13 mouse cellular contexts compared by ENCODE assay signal in genomic region chr15:84189881-84190280, GRCm38 (mm10). TPM values are rescaled to one million over a fixed set of nuclear protein-coding genes. Genes with fewer than 3 reads are reported as not detected.
DNase-seq lines count a peak whose midpoint lies in the region; ATAC-seq and TF ChIP-seq lines count a peak whose summit lies in the region.
"Had no signal": no experiment of that assay in that cellular context is flagged by ENCODE, and none has a peak within 500 bp of the region (broad histone marks: within the 10 kb centered on the region; RNA-seq: fewer than 3 reads in every experiment).

No protein-coding gene starts in this region.

- no peak overlapping the region for H3K27ac ChIP-seq in heart, postnatal 0 days (ENCODE audit: low read depth)
- no peak overlapping the region for H3K27ac ChIP-seq in midbrain, postnatal 0 days (ENCODE audit: low read depth, low read length)
- H3K27ac ChIP-seq in midbrain, embryonic 15.5 days = no peak overlapping the region
- H3K27ac ChIP-seq: liver, embryonic 15.5 days had no signal

- no peaks in the 10 kb centered on the region for H3K9me3 ChIP-seq in heart, postnatal 0 days (replicated peaks; ENCODE audit: control insufficient read depth, low read length)
- H3K9me3 ChIP-seq in midbrain, postnatal 0 days (ENCODE audit: low read length) = no peaks in the 10 kb centered on the region
- H3K9me3 ChIP-seq in midbrain, embryonic 15.5 days = no peaks in the 10 kb centered on the region
- H3K9me3 ChIP-seq: liver, embryonic 15.5 days had no signal

- no peak for ATAC-seq in heart, postnatal 0 days (ENCODE audit: insufficient read depth, low read depth)
- ATAC-seq in midbrain, postnatal 0 days (ENCODE audit: low FRiP score) = no peak
- no peak for ATAC-seq in midbrain, embryonic 15.5 days (replicated peaks)

- no peak overlapping the region for H3K4me2 ChIP-seq in heart, postnatal 0 days (ENCODE audit: low read depth, low read length)
- H3K4me2 ChIP-seq in midbrain, postnatal 0 days (ENCODE audit: low read depth, low read length, poor library complexity, severe bottlenecking) = no peak overlapping the region
- no peak overlapping the region for H3K4me2 ChIP-seq in midbrain, embryonic 15.5 days
- H3K4me2 ChIP-seq: liver, embryonic 15.5 days had no signal

- 39% methylated on average over 3 of the region's 3 CpGs for WGBS in heart, postnatal 0 days
- 42% methylated on average over 3 of the region's 3 CpGs for WGBS in midbrain, postnatal 0 days
- WGBS in midbrain, embryonic 15.5 days = 51% methylated on average over 3 of the region's 3 CpGs

- peaks cover 7% of the 10 kb centered on the region for H3K4me1 ChIP-seq in heart, postnatal 0 days (ENCODE audit: control insufficient read depth, insufficient read depth)
- peaks cover 10% of the 10 kb centered on the region; the same call in 1 of the 2 replicates for H3K4me1 ChIP-seq in midbrain, postnatal 0 days (ENCODE audit: insufficient read depth, low read length)
- H3K4me1 ChIP-seq in midbrain, embryonic 15.5 days = peaks cover 17% of the 10 kb centered on the region

- peak; percentile 48 for DNase-seq in heart, postnatal 0 days (ENCODE audit: low spot score)
- no peak for DNase-seq in heart, adult 11 months
- peak; percentile 61 for DNase-seq in midbrain, postnatal 0 days (ENCODE audit: low spot score)
- DNase-seq in brain, embryonic 14.5 days (ENCODE audit: low read depth) = peak; percentile 72
- DNase-seq in splenic B cell, adult 2 months (ENCODE audit: low read depth, low spot score) = peak; percentile 36
- no peak for DNase-seq in testis, postnatal 10 days (ENCODE audit: low spot score)
- no peak for DNase-seq in spleen, postnatal 10 days (ENCODE audit: low spot score in 2 of 2)
- DNase-seq: adrenal gland, postnatal 25 days; cerebellum, adult 8-10 months; heart, postnatal 4 days; kidney, postnatal 10 days had no signal

- no peak overlapping the region for H3K9ac ChIP-seq in heart, postnatal 0 days (replicated peaks; ENCODE audit: low read depth, low read length)
- no peak overlapping the region for H3K9ac ChIP-seq in midbrain, postnatal 0 days (replicated peaks; ENCODE audit: low read length, poor library complexity, severe bottlenecking)
- no peak overlapping the region for H3K9ac ChIP-seq in midbrain, embryonic 15.5 days
- H3K9ac ChIP-seq: liver, embryonic 15.5 days had no signal

- TF ChIP-seq POLR2A in brain, embryonic 14.5 days (IDR thresholded peaks at IDR 0.05; ENCODE audit: borderline replicate concordance, extremely low read depth, insufficient read depth, insufficient read length, poor library complexity, severe bottlenecking) = no peak

- no peaks in the 10 kb centered on the region for H3K27me3 ChIP-seq in heart, postnatal 0 days (ENCODE audit: control insufficient read depth, insufficient read depth, low read length)
- H3K27me3 ChIP-seq in midbrain, postnatal 0 days (ENCODE audit: insufficient read depth, low read length) = no peaks in the 10 kb centered on the region
- H3K27me3 ChIP-seq in midbrain, embryonic 15.5 days (replicated peaks) = no peaks in the 10 kb centered on the region
- H3K27me3 ChIP-seq in splenic B cell, adult 2 months (ENCODE audit: control insufficient read depth, insufficient read depth, low read length, poor library complexity, severe bottlenecking) = no peaks in the 10 kb centered on the region
- H3K27me3 ChIP-seq: liver, embryonic 15.5 days had no signal

- TF ChIP-seq EP300 in heart, postnatal 0 days (IDR thresholded peaks at IDR 0.05; ENCODE audit: low read depth) = no peak

- no peak for TF ChIP-seq CTCF in heart, postnatal 0 days (IDR thresholded peaks at IDR 0.05; ENCODE audit: low read depth)
- TF ChIP-seq CTCF in midbrain, postnatal 0 days (IDR thresholded peaks at IDR 0.05) = no peak
- no peak for TF ChIP-seq CTCF in brain, embryonic 14.5 days (IDR thresholded peaks at IDR 0.05; ENCODE audit: borderline replicate concordance, extremely low read depth, insufficient read depth, insufficient read length)

- no peaks in the 10 kb centered on the region for H3K36me3 ChIP-seq in heart, postnatal 0 days (replicated peaks; ENCODE audit: control insufficient read depth, insufficient read depth, low read length)
- 0 out of 2 replicates have a peak, but pooled peaks cover 3% of the 10 kb centered on the region for H3K36me3 ChIP-seq in midbrain, postnatal 0 days (ENCODE audit: insufficient read depth, low read length)
- no peaks in the 10 kb centered on the region for H3K36me3 ChIP-seq in midbrain, embryonic 15.5 days (replicated peaks)
- no peaks in the 10 kb centered on the region for H3K36me3 ChIP-seq in splenic B cell, adult 2 months (ENCODE audit: control insufficient read depth, insufficient read depth, low read length, poor library complexity, severe bottlenecking)
- H3K36me3 ChIP-seq: liver, embryonic 15.5 days had no signal

- no peak overlapping the region for H3K4me3 ChIP-seq in heart, postnatal 0 days (ENCODE audit: low read depth, low read length)
- H3K4me3 ChIP-seq in midbrain, postnatal 0 days (ENCODE audit: low read depth, low read length) = no peak overlapping the region
- no peak overlapping the region for H3K4me3 ChIP-seq in midbrain, embryonic 15.5 days
- H3K4me3 ChIP-seq: liver, embryonic 15.5 days had no signal

RNA-seq across cellular contexts. Expression of gene Samm50, which starts 2.2 kb away (rescaled TPM):
- 34.1 and 42.4 TPM in 2 replicates for total RNA-seq in heart, postnatal 0 days (2014; rRNA removed; ENCODE audit: low replicate concordance)
- 201 and 207 TPM in 2 replicates for polyA plus RNA-seq in heart, postnatal 0 days (2015; fragmentation: Nextera tagmentation; extraction: Ambion mirVana)
- total RNA-seq in midbrain, postnatal 0 days (2014; rRNA removed) = 38.9 and 39.7 TPM in 2 replicates
- polyA plus RNA-seq in midbrain, postnatal 0 days (2015; fragmentation: Nextera tagmentation; extraction: Ambion mirVana) = 88.1 and 90.9 TPM in 2 replicates
- polyA plus RNA-seq in midbrain, embryonic 15.5 days (2015; fragmentation: Nextera tagmentation; extraction: Ambion mirVana) = 83.3 and 86.6 TPM in 2 replicates
- polyA plus RNA-seq in brain, embryonic 14.5 days (2012; rRNA removed) = 18.7 and 30.8 TPM in 2 replicates

RNA-seq across cellular contexts. Expression of gene Pnpla3, which starts 22.2 kb away (rescaled TPM):
- total RNA-seq in heart, postnatal 0 days (2014; rRNA removed; ENCODE audit: low replicate concordance) = not detected in 2 replicates
- 0.32 and 0.48 TPM in 2 replicates for polyA plus RNA-seq in heart, postnatal 0 days (2015; fragmentation: Nextera tagmentation; extraction: Ambion mirVana)
- total RNA-seq in midbrain, postnatal 0 days (2014; rRNA removed) = 6.9 and 7.3 TPM in 2 replicates
- polyA plus RNA-seq in midbrain, postnatal 0 days (2015; fragmentation: Nextera tagmentation; extraction: Ambion mirVana) = 5.1 and 5.4 TPM in 2 replicates
- polyA plus RNA-seq in midbrain, embryonic 15.5 days (2015; fragmentation: Nextera tagmentation; extraction: Ambion mirVana) = 4.6 and 6.4 TPM in 2 replicates
- polyA plus RNA-seq in brain, embryonic 14.5 days (2012; rRNA removed) = 9.2 and 12.4 TPM in 2 replicates

RNA-seq across cellular contexts. Expression of gene Parvb, which starts 42.0 kb away (rescaled TPM):
- 26.1 and 31.8 TPM in 2 replicates for total RNA-seq in heart, postnatal 0 days (2014; rRNA removed; ENCODE audit: low replicate concordance)
- polyA plus RNA-seq in heart, postnatal 0 days (2015; fragmentation: Nextera tagmentation; extraction: Ambion mirVana) = 10.8 and 11.7 TPM in 2 replicates
- total RNA-seq in midbrain, postnatal 0 days (2014; rRNA removed) = 9.6 and 14.0 TPM in 2 replicates
- 4.3 and 5.8 TPM in 2 replicates for polyA plus RNA-seq in midbrain, postnatal 0 days (2015; fragmentation: Nextera tagmentation; extraction: Ambion mirVana)
- 4.2 and 5.4 TPM in 2 replicates for polyA plus RNA-seq in midbrain, embryonic 15.5 days (2015; fragmentation: Nextera tagmentation; extraction: Ambion mirVana)
- polyA plus RNA-seq in brain, embryonic 14.5 days (2012; rRNA removed) = 11.5 and 19.3 TPM in 2 replicates

Comparison
In these comparisons a context has a peak if more than half of its experiments do, and no peak if none do; other contexts are left out.
1. DNase-seq: peak in heart, postnatal 0 days (single experiment), midbrain, postnatal 0 days (single experiment), brain, embryonic 14.5 days (single experiment) and splenic B cell, adult 2 months (single experiment); none in heart, adult 11 months (single experiment), testis, postnatal 10 days (single experiment) and spleen, postnatal 10 days (0 of 2).